Mouse (Mus musculus) MEL (cell line): Measurements from ENCODE around the gene 4931406P16Rik.

Experiments
- CTCF ChIP-seq, 3 experiments: IDR thresholded peaks in 2 of 3; conservative IDR thresholded peaks in 1 of 3; 2 replicates each; pipeline ENCODE4 v1.5.1; 2011 to 2012; ENCODE audit warnings: low read length in 3 of 3, low read depth in 2 of 3, mild to moderate bottlenecking in 2 of 3, improper control_type of control experiment in 1 of 3, inconsistent platforms in 1 of 3, mixed read lengths in 1 of 3, moderate library complexity in 1 of 3; ENCODE audit not compliant: control insufficient read depth in 1 of 3, insufficient read depth in 1 of 3, poor library complexity in 1 of 3, severe bottlenecking in 1 of 3
- KAT2A ChIP-seq: conservative IDR thresholded peaks from 2 replicates; pipeline ENCODE4 v1.6.1; 2012; ENCODE audit warnings: low read depth, low read length, improper control_type of control experiment, inconsistent platforms
- MXI1 ChIP-seq: IDR thresholded peaks from 2 replicates; pipeline ENCODE4 v1.6.1; 2011; ENCODE audit warnings: mild to moderate bottlenecking, low read depth, low read length, improper control_type of control experiment
- MYB ChIP-seq: IDR thresholded peaks from 2 replicates; pipeline ENCODE4 v1.6.1; 2011; ENCODE audit warnings: mild to moderate bottlenecking, low read depth, low read length, improper control_type of control experiment
- POLR2A ChIP-seq, 2 experiments: IDR thresholded peaks; 2 replicates each; pipeline ENCODE4 v1.6.1; 2011 to 2012; ENCODE audit warnings: low read length in 2 of 2, mild to moderate bottlenecking in 2 of 2, control low read depth in 1 of 2, improper control_type of control experiment in 1 of 2, low read depth in 1 of 2, moderate library complexity in 1 of 2; ENCODE audit not compliant: control insufficient read depth in 1 of 2, insufficient read depth in 1 of 2, poor library complexity in 1 of 2
- ZNF384 ChIP-seq: IDR thresholded peaks from 2 replicates; pipeline ENCODE4 v1.6.1; 2012; ENCODE audit warnings: low read depth, mild to moderate bottlenecking, inconsistent platforms, low read length, improper control_type of control experiment

- TF ChIP-seq POLR2A (IDR thresholded peaks at IDR 0.05; ENCODE audit: control insufficient read depth in 1 of 2, insufficient read depth in 1 of 2, low read depth in 1 of 2, low read length in 2 of 2, poor library complexity in 1 of 2): no peak
- no peak for TF ChIP-seq CTCF (IDR thresholded peaks at IDR 0.05 in 2 of 3, conservative IDR thresholded peaks at IDR 0.05 in 1 of 3; ENCODE audit: control insufficient read depth in 1 of 3, insufficient read depth in 1 of 3, low read depth in 2 of 3, low read length in 3 of 3, poor library complexity in 1 of 3, severe bottlenecking in 1 of 3)
- no peak for TF ChIP-seq MYB
- TF ChIP-seq MXI1: no peak
- TF ChIP-seq KAT2A: no peak
- no peak for TF ChIP-seq ZNF384
These were observed 35.7 kb downstream of the 4931406P16Rik start for GRCm38 (mm10) chr7:34277656-34278055.
